Mouse (Mus musculus): ENCODE data around the gene Coa5.

The Coa5 gene

DNA sequence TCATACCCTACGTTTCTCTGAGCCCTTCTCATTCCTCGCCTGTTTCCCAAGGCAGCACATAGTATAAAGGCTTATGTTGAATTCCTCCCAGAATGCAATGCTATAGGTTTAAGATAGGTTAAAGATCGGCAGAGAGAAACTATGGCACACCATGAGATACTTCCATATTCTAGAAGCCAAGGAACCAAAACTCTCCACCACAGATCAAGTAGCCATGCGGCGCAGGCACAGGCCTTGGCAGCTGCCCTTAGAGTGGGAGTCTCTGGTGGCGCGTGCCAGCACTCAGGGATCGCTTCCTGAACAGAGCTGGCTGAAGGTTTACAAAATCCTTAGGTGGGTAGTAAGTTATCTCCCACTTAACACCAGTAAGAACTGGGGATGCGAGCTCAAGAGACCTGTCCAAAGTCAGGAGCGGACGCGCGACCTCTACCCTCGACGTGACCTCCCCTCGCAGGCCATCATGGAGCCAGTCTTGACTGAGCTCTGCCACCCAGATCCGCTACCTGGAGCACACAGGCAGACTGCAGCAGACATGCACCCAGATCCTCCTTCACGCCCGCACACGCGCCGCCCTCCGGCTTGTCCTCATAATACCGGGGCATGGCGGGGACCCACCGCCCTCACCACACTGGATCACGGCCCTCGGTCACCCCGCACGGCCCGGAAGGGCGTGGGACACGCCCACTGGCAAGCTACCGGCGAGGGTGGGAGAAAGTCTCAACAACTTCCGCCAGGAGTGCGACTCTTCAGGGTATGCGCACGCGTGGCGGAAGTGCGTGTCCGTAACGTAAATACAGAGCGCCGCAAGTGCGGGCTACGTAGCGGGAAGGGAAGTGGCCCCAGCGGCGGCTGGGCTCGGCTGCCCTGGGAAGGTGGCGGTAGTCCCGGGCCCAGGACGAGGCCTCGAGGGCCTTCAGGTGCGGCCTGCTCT is at the start of gene Coa5, which contains the start of gene Unc50:
Gene Coa5, minus strand, starts transcription at position 738 of the 931 bp plus-strand sequence.
Gene Unc50, plus strand, starts transcription at position 774 of the 931 bp plus-strand sequence.
- DNase-seq, result peak; percentile 93

DNA sequence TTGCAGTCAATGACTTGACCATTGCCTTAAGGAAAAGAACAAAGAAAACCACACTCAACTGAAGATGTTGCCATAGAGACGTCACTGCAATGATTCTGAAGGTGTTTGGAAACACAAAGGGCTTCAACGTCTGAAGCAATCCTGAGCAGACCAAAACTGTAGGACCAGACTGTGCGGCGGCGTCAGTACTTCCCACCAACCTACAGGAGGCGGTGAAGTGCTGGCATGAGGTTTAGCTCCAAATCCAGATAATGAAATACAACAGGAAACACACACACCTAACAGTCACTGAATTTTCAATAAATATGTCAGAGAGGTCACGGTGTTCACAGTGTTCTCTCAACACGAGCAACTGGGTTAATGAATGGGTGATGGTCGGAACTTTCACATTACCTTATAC is 49.2 kb upstream of the Coa5 start:
- DNase-seq, result no peak

DNA sequence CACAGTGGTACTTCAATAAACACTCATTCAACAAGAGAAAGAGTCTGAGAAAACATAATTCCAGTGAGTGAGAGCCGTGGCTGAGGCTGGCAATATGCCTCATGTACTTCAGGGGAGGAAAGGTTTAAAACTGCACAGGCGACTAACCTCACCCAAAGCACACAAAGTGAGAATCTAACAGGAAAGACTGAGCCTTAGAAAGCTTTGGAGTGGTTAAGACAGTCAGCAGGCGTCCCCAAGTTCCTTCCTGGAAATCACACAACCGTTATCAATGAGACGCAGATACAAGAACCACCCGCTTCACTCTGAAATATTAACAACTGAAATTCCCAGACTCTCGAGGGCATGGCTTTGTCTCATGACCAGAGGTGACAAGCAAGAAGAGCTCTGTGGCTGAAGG is 48.5 kb upstream of the Coa5 start:
- no peak for DNase-seq

DNA sequence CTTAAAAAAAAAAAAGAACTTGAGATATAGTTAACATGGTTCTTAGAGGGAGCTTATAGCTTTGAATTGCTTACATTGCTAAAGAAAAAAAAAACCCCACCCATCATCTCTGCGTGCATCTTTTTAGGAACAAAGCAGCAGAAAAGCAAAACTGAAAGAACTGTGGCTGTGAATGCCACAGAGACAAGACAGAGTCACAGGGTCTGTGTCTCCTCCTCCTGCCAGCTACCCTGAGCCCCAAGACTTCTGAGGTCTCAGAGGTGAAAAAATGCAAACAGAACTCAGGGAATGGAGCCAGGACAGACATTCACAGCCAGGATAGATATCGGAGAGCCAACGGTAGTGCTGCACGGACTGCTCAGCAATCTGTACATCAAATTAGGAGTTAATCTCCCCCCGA is 48.0 kb upstream of the Coa5 start:
- DNase-seq, result peak; percentile 22

DNA sequence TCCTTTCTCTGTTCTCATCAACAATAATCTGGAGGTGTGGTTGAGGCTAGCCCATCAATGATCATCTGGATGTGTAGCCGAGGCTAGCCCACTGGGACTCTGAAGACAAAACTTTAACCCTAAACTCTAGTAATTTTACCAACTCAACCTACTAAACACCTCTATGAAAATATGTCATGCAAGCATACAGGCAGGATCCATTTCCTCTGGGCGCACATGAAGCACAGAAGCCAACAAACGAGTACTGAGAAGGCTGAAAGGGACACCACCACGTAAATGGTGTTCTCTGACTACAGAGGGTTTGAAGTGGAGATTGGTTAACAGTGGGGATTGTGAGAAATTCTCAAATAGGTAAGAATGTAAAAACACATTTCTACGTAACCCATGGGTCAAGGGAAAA is 47.3 kb upstream of the Coa5 start:
- DNase-seq, result no peak

DNA sequence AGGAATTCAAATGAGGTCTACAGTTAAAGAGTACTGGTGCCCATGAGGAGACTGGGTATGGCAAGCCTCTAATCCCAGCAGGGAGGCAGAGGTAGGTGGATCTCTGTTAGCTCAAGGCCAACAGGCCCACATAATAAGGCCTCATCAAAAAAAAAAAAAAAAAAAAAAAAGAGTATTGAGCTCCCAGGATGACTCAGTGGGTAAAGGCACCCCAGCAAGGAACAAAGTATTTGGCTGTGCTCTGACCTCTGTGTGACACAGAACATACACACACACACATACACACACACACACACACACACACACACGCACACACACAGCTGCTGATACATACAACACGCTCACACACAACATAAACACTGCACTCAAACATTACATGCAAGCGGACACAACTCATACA is 45.4 kb upstream of the Coa5 start:
- DNase-seq, result no peak

DNA sequence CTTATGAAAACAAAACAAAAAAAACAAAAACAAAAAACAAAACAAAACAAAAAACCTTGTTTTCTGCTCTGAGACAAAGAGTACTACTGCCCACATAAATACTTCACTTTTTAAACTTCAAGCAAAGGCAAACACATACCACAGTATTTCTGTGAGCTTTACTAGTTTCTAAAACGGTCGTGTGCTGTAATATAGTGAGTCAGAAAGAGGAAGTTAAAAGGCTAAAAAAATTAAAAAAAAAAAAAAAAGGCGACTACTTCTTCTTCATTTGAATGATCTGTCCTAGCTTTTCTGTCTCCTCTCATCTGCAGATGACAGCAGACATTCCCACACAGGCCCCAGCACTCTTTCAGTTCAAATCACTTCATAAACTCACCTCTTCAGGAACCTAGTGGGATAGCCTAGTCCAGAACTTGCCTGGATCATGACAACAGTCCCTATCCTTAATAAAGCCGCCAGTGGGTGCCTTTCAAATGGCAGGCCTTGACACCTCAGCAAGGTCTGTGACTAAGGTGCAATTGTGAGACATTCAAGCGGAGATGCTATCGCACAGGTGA is 44.8 kb upstream of the Coa5 start:
- no peak for DNase-seq

DNA sequence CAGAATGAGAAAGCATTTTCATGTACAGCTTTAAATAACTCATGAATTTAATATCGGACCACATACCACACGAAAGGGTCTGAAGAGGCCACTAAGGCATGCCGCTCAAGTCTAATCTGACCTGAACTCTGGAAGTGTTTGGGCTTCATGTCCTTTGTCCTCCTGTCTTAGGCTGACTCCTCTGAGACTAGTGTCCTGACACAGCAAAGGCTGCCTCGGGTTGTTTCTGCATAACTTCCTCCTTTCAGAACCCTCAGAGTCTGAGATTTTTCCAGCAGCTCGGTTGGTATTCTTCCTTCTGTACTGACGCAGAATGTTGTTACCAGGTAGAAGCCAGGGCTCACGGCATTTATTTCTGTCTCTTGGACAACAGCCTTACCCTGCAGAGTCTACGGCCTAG is 44.1 kb upstream of the Coa5 start:
- DNase-seq, result no peak

DNA sequence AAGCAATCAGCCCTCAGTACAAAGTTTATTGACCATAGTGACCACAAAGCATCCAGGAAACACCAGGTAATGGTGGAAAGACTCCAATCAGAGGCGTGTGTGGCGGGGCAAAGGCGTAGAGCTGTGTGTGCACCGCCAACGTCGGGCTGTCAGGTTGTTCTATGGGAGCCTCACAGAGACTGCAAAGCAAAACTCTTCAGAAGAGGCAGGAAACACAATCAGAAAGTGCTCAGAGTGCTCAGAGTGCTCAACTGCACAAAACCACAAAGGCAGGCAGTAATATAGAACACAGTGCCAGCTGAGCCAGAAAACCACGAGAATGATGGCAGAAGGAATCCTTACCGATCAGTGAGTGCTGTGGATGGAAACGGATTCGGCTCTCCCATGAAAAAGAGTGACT is 43.3 kb upstream of the Coa5 start:
- DNase-seq, result no peak

DNA sequence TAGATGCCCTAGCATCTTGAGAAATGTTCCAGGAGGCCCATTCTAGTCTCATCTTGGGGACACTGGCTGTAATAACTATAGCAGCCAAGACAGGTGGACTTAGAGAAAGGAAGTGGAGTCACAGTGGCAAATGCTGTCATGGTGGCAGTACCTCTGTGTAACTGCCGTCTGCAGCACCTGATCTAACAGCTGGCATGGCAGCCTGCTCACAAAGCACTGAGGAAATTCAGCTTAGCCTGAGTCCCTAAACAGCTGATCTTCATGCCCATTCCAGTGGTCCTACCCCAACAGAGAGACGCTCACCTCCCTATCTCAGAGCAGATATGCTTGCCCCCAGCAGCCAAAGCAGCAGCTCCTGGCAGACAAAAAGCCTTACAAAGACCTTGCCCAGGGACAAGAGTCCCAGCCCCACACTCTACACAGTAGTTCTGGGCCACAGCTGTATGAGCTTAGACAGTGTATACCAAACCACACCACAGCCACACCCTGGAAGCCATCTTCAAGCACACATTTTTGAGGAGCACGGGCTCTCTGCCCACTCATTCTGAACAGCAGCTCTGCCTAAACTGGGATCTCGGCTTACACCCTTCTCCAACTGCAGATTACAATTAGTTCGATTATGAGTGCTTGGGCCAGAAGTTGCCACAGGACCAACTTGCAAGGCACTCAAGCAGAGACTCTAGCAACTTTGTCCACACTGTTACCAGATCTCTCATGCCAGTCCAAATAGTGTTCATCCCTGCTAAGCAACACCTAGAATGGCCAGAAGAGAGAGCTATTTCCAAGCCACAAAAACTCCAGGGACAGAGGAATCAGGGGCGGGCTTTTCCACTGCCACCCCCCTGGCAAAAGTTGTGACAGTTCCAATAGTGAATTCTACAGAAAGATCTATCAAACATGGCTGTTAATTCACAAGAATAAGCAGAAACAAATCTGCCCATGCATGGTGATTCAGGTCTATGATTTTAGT is 41.6 kb upstream of the Coa5 start:
- DNase-seq, result no peak

DNA sequence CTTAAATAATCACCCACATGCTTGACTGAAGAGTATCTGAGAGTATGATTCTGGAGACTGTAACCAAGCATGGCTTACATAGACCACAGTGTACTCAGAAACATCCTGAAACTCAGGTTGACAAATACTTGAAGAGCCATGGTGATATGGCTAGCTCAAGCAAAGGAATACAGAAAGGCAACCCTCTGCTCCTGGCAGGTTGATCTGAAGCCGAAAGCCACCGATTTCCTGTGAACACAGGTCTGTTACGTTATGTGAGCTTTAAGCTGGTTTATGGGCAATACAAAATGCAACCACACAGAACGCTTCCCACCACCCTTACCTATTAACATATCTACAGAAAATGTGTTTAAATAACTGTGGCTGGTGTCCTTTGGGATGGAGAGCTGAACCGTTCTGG is 39.1 kb upstream of the Coa5 start:
- no peak for DNase-seq

DNA sequence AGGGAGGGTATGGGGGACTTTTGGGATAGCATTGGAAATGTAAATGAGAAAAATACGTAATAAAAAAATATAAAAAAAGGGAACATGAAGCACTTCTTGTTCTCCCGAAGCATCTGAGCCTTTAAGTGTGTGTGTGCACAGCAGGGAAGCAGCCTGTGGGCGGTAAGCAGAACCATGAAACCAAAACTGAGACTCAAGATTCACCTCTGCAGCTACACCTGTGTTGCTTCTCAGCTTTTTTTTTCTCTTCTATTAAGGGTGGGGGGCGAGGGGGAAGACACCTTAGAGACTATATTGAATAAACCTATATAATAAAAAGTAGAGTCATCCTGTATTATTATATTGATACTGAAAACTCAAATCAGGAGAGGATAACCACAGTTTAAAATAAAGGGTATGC is 37.9 kb upstream of the Coa5 start:
- DNase-seq, result no peak

DNA sequence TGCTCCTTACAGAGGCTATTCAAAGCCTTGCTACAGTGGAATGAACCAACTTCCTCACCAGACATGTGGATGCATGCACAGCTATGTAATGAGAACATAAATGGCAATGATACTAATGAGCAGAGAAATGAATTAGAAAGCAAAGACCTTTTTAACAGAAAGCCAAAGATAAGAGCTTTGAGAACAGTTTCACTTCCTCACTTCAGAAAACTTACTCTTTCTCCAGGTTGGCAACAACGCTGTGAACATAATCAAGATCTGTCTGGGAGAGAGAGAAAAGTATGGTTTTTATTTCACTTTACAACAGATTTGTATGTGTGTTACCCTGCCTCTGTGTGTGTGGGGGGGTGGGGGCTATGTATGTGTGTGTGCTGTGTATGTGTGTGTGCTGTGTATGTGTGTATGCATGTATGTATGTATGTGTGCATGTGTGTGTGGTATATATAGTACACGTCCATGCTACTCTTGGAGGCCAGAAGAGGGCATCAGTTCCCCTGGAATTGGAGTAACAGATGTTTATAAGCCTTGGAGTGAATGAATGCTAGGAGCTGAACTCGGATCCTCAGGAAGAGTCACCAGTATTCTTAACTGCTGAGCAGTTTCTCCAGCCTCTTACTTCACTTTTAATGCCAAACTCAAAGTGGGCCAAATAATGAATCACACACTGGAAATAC is 36.6 kb upstream of the Coa5 start:
- DNase-seq, result no peak

DNA sequence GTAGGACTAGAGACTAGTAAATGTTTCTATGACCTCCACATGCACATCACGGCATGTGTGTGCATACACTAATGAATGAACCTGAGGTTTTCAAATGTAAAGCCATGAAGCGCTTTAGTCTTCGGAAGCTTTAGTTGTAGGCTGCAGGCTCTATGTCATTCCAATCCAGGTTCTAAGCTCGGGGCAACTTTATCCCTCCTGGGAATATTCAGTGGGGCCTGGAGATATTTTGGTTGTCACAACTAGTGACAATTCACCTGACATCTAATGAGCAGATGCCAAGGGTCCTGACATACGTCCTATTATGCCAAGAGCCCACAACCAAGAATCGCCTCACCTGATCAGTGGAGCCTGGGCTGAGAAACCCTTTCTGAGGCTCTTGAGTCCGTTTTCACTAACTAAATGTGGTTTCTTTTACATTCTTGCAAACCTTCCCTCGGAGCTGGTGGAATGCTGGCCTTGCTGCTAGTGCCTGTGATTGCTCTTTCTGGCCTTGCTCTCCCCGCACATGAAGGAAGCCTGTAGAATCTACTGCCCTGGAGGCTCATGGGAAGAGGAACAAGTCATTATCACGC is 35.1 kb upstream of the Coa5 start:
- no peak for DNase-seq

DNA sequence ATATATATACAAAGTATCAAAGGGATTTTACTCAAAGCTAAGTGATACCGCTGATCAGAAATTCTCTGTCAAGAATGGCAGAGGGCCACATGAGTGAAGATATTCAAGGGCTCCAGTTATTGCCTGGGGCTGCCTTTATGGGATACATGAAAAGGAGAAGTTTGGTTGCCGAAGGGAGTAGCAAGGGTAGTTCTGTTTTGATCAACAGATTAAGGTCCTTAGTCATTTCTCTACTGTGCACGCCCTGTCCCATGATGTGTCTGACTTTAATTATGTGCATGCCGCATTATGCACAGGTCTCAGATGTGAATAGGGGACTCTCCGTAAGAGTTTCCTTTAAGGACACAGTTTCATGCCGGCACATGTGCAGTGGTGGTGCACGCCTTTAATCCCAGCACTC is 27.6 kb upstream of the Coa5 start:
- DNase-seq, result no peak

DNA sequence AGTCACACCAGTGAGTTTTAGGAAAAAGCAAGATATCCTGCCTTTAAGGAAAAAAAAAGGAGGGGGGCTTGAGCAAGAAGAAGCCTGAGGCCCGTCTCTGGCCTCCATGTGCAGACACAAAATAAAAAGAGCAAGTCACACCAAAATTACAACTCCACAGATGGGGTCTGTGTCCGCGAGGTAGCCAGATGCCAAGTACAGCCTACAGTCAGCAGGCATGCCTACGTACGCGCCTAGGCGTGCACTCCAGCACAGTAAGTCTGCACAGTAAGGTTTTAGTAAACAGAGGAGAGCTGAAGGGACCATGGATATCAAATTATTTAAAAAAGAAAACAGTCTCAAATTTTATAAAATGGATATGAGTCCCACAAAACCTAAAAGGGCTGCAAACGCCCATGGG is 21.4 kb upstream of the Coa5 start:
- no peak for DNase-seq

DNA sequence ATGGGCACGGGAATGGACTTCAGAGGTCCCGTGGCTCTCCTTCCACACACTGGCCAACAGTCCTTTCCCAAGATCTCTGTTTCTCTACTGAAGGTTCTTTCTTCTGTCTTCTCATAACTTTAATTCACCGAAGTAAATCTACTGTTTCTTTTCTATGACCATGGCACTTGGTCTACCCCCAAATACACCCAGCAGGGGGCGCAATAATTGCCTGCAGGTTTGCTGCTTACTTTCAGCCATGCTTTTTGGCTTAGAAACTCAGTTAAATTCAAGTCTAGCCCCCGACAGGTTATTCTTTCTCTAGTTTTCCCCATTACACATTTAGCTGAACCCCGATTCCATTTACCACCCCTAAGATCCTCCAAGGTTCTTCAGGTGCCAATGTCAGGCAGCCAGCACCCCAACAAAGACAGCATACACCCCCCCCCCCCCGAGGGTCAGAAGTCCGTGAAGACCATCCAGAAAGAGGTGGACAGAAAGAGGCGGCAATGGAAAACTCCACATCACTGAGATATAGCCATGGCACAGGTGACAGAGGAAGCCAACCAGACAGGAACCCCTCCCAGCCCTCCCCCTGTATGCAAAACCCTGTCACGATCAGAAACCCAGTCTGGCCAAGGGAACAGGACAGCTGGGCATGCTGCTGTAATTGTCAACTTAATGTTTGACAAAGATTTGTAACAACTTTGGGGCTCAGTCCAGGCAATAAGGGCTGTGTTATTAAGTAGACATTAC is 18.6 kb upstream of the Coa5 start:
- DNase-seq, result peak; percentile 54

DNA sequence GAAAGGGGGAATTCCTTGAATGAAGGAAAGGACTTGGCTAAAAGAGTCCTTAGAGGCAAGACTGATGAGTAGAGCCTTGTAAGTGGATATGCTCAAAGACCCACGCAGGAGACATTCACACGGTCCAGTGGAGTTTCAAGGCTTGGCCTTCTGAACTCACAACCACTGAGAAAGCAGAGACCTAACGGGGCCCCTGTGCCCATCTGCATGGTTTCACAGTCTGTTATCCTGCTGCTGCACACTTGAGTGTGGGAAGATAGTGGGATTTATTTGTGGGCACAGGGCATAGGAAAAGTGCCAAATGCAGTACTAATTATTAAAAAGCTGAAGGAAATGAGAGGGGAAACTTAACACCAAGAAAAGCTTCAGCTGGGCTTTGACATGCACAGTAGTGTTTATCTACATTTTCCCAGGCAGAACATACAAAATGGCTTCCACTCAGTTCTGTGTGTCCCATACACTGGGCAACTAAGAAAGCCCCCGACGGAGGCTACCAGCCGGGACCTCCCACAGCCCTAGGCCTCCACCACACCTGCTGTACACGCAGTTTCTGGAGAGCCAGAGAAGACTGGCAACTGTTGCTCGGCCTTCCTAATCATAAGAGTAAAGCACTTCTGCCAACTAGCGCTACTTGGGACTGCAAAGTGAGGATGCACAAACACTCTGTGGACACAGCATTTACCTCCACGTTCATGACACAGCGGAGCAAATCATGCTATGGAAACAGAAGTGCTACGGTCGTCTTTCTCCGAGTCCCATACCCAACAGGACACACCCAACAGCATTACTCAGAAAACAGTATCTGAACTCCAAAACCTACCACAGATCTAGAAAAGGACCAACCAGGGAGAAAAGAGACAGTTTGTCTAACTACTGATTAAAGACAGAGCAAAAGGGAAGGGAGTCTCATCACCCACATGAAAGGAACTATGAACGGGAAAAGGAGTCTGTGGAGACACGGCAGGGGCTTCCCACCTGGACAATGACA is 13.2 kb upstream of the Coa5 start:
- no peak for DNase-seq

DNA sequence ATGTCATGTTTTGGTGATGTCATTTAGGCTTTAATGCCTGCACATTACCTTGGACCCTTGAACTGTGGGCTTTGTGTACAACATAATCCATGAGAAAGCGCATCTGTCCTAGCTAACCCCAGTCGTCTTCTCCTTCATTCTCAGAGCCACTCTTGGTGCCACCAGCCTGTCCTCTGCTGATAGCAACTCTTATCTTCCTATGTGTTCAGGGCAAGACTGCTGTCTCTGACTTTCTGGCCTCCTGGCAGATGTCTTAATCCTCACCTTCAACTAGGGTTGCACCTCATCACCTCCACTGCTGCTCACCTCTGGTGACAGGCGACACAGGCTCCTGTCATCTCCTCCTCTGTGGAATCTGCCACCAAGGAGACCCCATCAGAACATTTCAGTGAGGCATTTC is 6.5 kb upstream of the Coa5 start:
- no peak for DNase-seq

DNA sequence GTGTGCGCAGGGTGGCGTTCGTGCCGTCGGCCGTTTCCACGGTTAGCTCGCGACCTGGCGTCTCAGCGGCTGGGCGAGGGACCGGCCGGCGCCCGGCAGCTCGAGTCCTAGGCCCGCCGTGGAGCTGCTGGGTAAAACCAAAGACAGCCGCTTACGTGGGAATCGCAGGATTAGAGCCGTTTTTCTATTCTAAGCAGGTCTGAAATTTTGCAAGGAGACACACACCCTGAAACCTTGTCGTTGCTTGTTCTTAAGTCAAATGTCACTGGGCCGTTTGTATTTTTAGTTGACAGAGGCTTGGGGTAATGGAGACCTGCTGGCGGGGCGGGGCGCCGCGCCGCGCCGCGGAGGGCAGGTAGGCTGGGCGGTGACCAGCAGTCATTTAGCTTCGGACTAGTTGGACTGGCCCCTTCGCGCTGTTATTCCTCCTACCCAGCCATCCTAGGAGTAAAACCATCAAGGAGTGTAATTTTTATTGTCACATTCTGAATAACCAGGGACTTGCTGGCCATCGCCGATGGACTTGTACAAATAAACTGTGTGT is 466 bp upstream of the Coa5 start:
- no peak for DNase-seq
